Mouse (Mus musculus): ENCODE measurements around the gene Mad1l1. TPM values are rescaled to one million over a fixed set of nuclear protein-coding genes. Genes with fewer than 3 reads are reported as not detected.

Gene Mad1l1
- polyA plus RNA-seq, 1 experiment from 2014 or later = 39.1 TPM

GRCm38 (mm10) chr5:139977476-139977875 lies 343.9 kb downstream of the Mad1l1 start:
- H3K4me3 ChIP-seq (ENCODE audit: low read depth, low read length) = no peak overlapping the region
- no peak for ATAC-seq (ENCODE audit: insufficient number of reproducible peaks, insufficient read depth, low FRiP score, low read depth)
- no peak overlapping the region for H3K4me2 ChIP-seq (replicated peaks; ENCODE audit: low read depth, low read length)
- H3K27me3 ChIP-seq (ENCODE audit: control insufficient read depth, insufficient read depth, low read length) = no peaks in the 10 kb centered on the region
- H3K9ac ChIP-seq (replicated peaks; ENCODE audit: low read depth, low read length) = no peak overlapping the region
- no peak overlapping the region for H3K27ac ChIP-seq (ENCODE audit: low read length)
- 34% methylated on average over 8 of the region's 8 CpGs for WGBS
- H3K4me1 ChIP-seq (ENCODE audit: control insufficient read depth, insufficient read depth, low read length) = no peaks in the 10 kb centered on the region
- H3K9me3 ChIP-seq (ENCODE audit: control insufficient read depth, low read depth, low read length) = no peaks in the 10 kb centered on the region
- H3K36me3 ChIP-seq (ENCODE audit: control insufficient read depth, insufficient read depth, low read length) = no peaks in the 10 kb centered on the region

DNA sequence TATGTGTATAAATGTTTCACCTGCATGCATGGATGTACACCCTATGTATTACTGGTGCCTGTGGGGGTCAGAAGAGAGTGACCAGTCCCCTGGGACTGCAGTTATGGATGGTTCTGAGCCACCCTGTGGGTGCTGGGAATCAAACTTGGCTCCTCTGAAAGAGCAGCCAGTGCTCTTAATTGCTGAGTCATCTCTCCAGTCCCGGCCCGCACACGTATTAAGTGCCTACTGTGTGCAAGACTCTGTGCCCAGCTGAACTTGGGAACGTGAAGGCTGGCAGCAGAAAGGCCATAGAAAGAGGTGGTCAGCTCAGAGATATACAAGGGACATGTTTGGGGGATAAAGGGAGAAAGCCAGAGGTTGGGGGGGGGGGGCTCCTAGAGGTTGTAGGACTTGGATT lies 344.8 kb downstream of the Mad1l1 start:
- WGBS = 77% methylated on average over 4 of the region's 4 CpGs
- Histone ChIP-seq H3K27ac (ENCODE audit: low read length) (no peak overlapping the region), H3K9me3 (ENCODE audit: control insufficient read depth, low read depth, low read length) (no peaks in the 10 kb centered on the region), H3K36me3 (ENCODE audit: control insufficient read depth, insufficient read depth, low read length) (no peaks in the 10 kb centered on the region), H3K4me1 (ENCODE audit: control insufficient read depth, insufficient read depth, low read length) (no peaks in the 10 kb centered on the region), H3K4me3 (ENCODE audit: low read depth, low read length) (no peak overlapping the region), H3K4me2 (replicated peaks; ENCODE audit: low read depth, low read length) (no peak overlapping the region), H3K9ac (replicated peaks; ENCODE audit: low read depth, low read length) (no peak overlapping the region), H3K27me3 (ENCODE audit: control insufficient read depth, insufficient read depth, low read length) (no peaks in the 10 kb centered on the region)
- no peak for ATAC-seq (ENCODE audit: insufficient number of reproducible peaks, insufficient read depth, low FRiP score, low read depth)

DNA sequence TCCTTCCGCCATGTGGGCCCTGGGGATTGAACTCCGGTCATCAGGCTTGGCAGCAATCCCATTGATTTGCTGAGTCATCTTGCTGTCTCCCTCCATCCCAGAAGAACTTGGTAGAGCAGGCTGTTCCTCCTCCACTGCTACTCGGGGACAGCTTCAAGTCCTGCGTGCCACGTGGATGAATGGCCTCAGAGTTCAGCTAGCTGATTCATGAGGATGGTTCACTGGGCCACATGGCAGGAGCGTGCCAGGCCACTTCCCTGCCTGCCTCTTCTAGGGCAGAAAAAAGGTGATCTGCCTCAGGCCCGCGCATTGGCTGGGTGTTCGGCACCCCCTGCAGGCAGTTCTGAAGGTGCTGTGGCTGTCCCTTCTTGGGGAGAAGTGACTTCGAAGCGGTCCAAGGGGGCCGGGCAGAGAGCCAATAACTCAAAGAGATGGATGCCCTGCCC lies 351.1 kb downstream of the Mad1l1 start:
- WGBS = 51% methylated on average over 12 of the region's 12 CpGs
- Histone ChIP-seq H3K27me3 (ENCODE audit: control insufficient read depth, insufficient read depth, low read length) (no peaks in the 10 kb centered on the region), H3K36me3 (ENCODE audit: control insufficient read depth, insufficient read depth, low read length) (no peaks in the 10 kb centered on the region), H3K4me1 (ENCODE audit: control insufficient read depth, insufficient read depth, low read length) (no peaks in the 10 kb centered on the region), H3K9me3 (ENCODE audit: control insufficient read depth, low read depth, low read length) (no peaks in the 10 kb centered on the region), H3K27ac (ENCODE audit: low read length) (no peak overlapping the region), H3K4me2 (replicated peaks; ENCODE audit: low read depth, low read length) (no peak overlapping the region), H3K4me3 (ENCODE audit: low read depth, low read length) (no peak overlapping the region), H3K9ac (replicated peaks; ENCODE audit: low read depth, low read length) (no peak overlapping the region)
- no peak for ATAC-seq (ENCODE audit: insufficient number of reproducible peaks, insufficient read depth, low FRiP score, low read depth)

- no peaks in the 10 kb centered on the region for H3K36me3 ChIP-seq (ENCODE audit: control insufficient read depth, insufficient read depth, low read length)
- WGBS = 72% methylated on average over 14 of the region's 14 CpGs
- no peak overlapping the region for H3K27ac ChIP-seq (ENCODE audit: low read length)
- H3K4me3 ChIP-seq (ENCODE audit: low read depth, low read length) = no peak overlapping the region
- H3K9ac ChIP-seq (replicated peaks; ENCODE audit: low read depth, low read length) = no peak overlapping the region
- no peak overlapping the region for H3K4me2 ChIP-seq (replicated peaks; ENCODE audit: low read depth, low read length)
- no peaks in the 10 kb centered on the region; the same call in 1 of the 2 replicates for H3K4me1 ChIP-seq (ENCODE audit: control insufficient read depth, insufficient read depth, low read length)
- no peak for ATAC-seq (ENCODE audit: insufficient number of reproducible peaks, insufficient read depth, low FRiP score, low read depth)
- H3K9me3 ChIP-seq (ENCODE audit: control insufficient read depth, low read depth, low read length) = no peaks in the 10 kb centered on the region
- H3K27me3 ChIP-seq (ENCODE audit: control insufficient read depth, insufficient read depth, low read length) = no peaks in the 10 kb centered on the region
Observed at GRCm38 (mm10) chr5:139969151-139969948, 352.0 kb downstream of the Mad1l1 start.

DNA sequence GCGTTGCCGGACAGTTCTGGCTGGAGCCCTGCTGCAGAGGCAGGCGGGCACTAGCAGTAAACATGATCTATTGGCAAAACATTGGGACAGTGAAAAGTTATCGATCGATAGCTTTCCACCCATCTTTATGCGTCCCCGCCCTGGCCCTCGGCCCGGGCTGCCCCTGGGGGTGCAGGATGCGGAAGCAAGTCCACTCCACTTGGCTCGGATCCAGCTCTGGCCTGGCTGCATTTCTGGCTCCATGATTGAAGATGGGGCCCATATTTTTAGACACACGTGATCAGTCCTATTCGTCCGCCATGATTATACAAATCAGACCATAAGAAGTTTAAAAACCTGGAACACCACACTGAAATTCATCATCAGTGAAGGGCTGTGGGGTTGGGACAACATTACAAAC lies 355.8 kb downstream of the Mad1l1 start:
- WGBS = 81% methylated on average over 14 of the region's 14 CpGs
- Histone ChIP-seq H3K4me3 (ENCODE audit: low read depth, low read length) (no peak overlapping the region), H3K4me2 (replicated peaks; ENCODE audit: low read depth, low read length) (no peak overlapping the region), H3K9ac (replicated peaks; ENCODE audit: low read depth, low read length) (no peak overlapping the region), H3K4me1 (ENCODE audit: control insufficient read depth, insufficient read depth, low read length) (no peaks in the 10 kb centered on the region; the same call in 1 of the 2 replicates), H3K36me3 (ENCODE audit: control insufficient read depth, insufficient read depth, low read length) (no peaks in the 10 kb centered on the region), H3K27ac (ENCODE audit: low read length) (no peak overlapping the region), H3K27me3 (ENCODE audit: control insufficient read depth, insufficient read depth, low read length) (no peaks in the 10 kb centered on the region), H3K9me3 (ENCODE audit: control insufficient read depth, low read depth, low read length) (no peaks in the 10 kb centered on the region)
- no peak for ATAC-seq (ENCODE audit: insufficient number of reproducible peaks, insufficient read depth, low FRiP score, low read depth)

GRCm38 (mm10) chr5:139964391-139964790 lies 357.0 kb downstream of the Mad1l1 start:
- Histone ChIP-seq H3K9me3 (ENCODE audit: control insufficient read depth, low read depth, low read length) (no peaks in the 10 kb centered on the region), H3K9ac (replicated peaks; ENCODE audit: low read depth, low read length) (no peak overlapping the region), H3K36me3 (ENCODE audit: control insufficient read depth, insufficient read depth, low read length) (no peaks in the 10 kb centered on the region), H3K27me3 (ENCODE audit: control insufficient read depth, insufficient read depth, low read length) (no peaks in the 10 kb centered on the region), H3K27ac (ENCODE audit: low read length) (no peak overlapping the region), H3K4me1 (ENCODE audit: control insufficient read depth, insufficient read depth, low read length) (no peaks in the 10 kb centered on the region; the same call in 1 of the 2 replicates), H3K4me2 (replicated peaks; ENCODE audit: low read depth, low read length) (no peak overlapping the region), H3K4me3 (ENCODE audit: low read depth, low read length) (no peak overlapping the region)
- WGBS = 51% methylated on average over 5 of the region's 5 CpGs
- ATAC-seq (ENCODE audit: insufficient number of reproducible peaks, insufficient read depth, low FRiP score, low read depth) = no peak

GRCm38 (mm10) chr5:139959741-139960140 lies 361.6 kb downstream of the Mad1l1 start:
- Histone ChIP-seq H3K27me3 (ENCODE audit: control insufficient read depth, insufficient read depth, low read length) (no peaks in the 10 kb centered on the region), H3K27ac (ENCODE audit: low read length) (no peak overlapping the region), H3K4me1 (ENCODE audit: control insufficient read depth, insufficient read depth, low read length) (peaks cover 14% of the 10 kb centered on the region), H3K9ac (replicated peaks; ENCODE audit: low read depth, low read length) (no peak overlapping the region), H3K4me2 (replicated peaks; ENCODE audit: low read depth, low read length) (no peak overlapping the region), H3K9me3 (ENCODE audit: control insufficient read depth, low read depth, low read length) (no peaks in the 10 kb centered on the region), H3K36me3 (ENCODE audit: control insufficient read depth, insufficient read depth, low read length) (no peaks in the 10 kb centered on the region), H3K4me3 (ENCODE audit: low read depth, low read length) (no peak overlapping the region)
- ATAC-seq (ENCODE audit: insufficient number of reproducible peaks, insufficient read depth, low FRiP score, low read depth) = no peak
- WGBS = 83% methylated on average over 4 of the region's 4 CpGs

Measured in stomach, embryonic 14.5 days (tissue).